Mouse (Mus musculus) MEL (cell line): ENCODE measurements around the gene Slc10a4. TPM values are rescaled to one million over a fixed set of nuclear protein-coding genes. Genes with fewer than 3 reads are reported as not detected.

ENCODE experiments used
- DNase-seq: peaks from one replicate; pipeline ENCODE4 v3.0.0; 2011; ENCODE audit warnings: low read depth, low spot score
- H3K27ac ChIP-seq: 2 replicates; pipeline ENCODE4 v1.5.1; 2012; ENCODE audit warnings: low read depth, mild to moderate bottlenecking, control low read depth, low read length, moderate library complexity; ENCODE audit not compliant: control insufficient read depth
- H3K27me3 ChIP-seq, 2 experiments: fragments of 150-350 bp in 1 of 2; sonication (generic) in 1 of 2; 2 replicates each; pipeline ENCODE4 v1.6.1; 2012; ENCODE audit warnings: low read length in 2 of 2, mild to moderate bottlenecking in 2 of 2, improper control_type of control experiment in 1 of 2, moderate library complexity in 1 of 2; ENCODE audit not compliant: insufficient read depth in 2 of 2, control insufficient read depth in 1 of 2
- H3K36me3 ChIP-seq, 2 experiments: 2 replicates each; pipeline ENCODE4 v1.6.1; 2012 to 2014; ENCODE audit warnings: low read length in 2 of 2, improper control_type of control experiment in 1 of 2, inconsistent platforms in 1 of 2, mild to moderate bottlenecking in 1 of 2; ENCODE audit not compliant: insufficient read depth in 2 of 2, control insufficient read depth in 1 of 2
- H3K4me1 ChIP-seq, 2 experiments: fragments of 150-350 bp in 1 of 2; sonication (generic) in 1 of 2; 2 replicates each; pipeline ENCODE4 v1.6.1; 2012; ENCODE audit warnings: low read length in 2 of 2, improper control_type of control experiment in 1 of 2, mild to moderate bottlenecking in 1 of 2; ENCODE audit not compliant: insufficient read depth in 2 of 2, control insufficient read depth in 1 of 2
- H3K4me3 ChIP-seq, 2 experiments: fragments of 150-350 bp in 1 of 2; sonication (generic) in 1 of 2; 2 replicates each; pipeline ENCODE4 v1.5.1; 2012; ENCODE audit warnings: low read depth in 2 of 2, low read length in 2 of 2, mild to moderate bottlenecking in 2 of 2, moderate library complexity in 2 of 2, control low read depth in 1 of 2, improper control_type of control experiment in 1 of 2; ENCODE audit not compliant: control insufficient read depth in 1 of 2, insufficient read depth in 1 of 2
- H3K79me2 ChIP-seq: 2 replicates; pipeline ENCODE4 v1.6.1; 2012; ENCODE audit warnings: mild to moderate bottlenecking, low read length, moderate library complexity; ENCODE audit not compliant: control insufficient read depth, poor library complexity, insufficient read depth
- H3K9ac ChIP-seq: 2 replicates; pipeline ENCODE4 v1.6.1; 2012; ENCODE audit warnings: low read depth, mild to moderate bottlenecking, control low read depth, low read length, moderate library complexity; ENCODE audit not compliant: control insufficient read depth, poor library complexity, severe bottlenecking
- H3K9me3 ChIP-seq: fragments of 150-350 bp; sonication (generic); replicated peaks from 2 replicates; pipeline ENCODE4 v1.6.1; 2012; ENCODE audit warnings: mild to moderate bottlenecking, low read length, improper control_type of control experiment, moderate library complexity; ENCODE audit not compliant: insufficient read depth
- BHLHE40 ChIP-seq: IDR thresholded peaks from 2 replicates; pipeline ENCODE4 v1.6.1; 2012; ENCODE audit warnings: low read depth, mild to moderate bottlenecking, inconsistent platforms, low read length, improper control_type of control experiment, borderline replicate concordance
- CHD1 ChIP-seq: IDR thresholded peaks from 2 replicates; pipeline ENCODE4 v1.6.1; 2012; ENCODE audit warnings: low read depth, mild to moderate bottlenecking, inconsistent platforms, low read length, improper control_type of control experiment
- CHD2 ChIP-seq: IDR thresholded peaks from 2 replicates; pipeline ENCODE4 v1.6.1; 2011; ENCODE audit warnings: low read length, improper control_type of control experiment
- EP300 ChIP-seq, 2 experiments: IDR thresholded peaks; 2 replicates each; pipeline ENCODE4 v1.6.1; 2011; ENCODE audit warnings: improper control_type of control experiment in 2 of 2, low read length in 2 of 2, low read depth in 1 of 2, mild to moderate bottlenecking in 1 of 2
- ETS1 ChIP-seq: IDR thresholded peaks from 2 replicates; pipeline ENCODE4 v1.6.1; 2012; ENCODE audit warnings: low read depth, mild to moderate bottlenecking, inconsistent platforms, low read length, improper control_type of control experiment, moderate library complexity
- GATA1 ChIP-seq: IDR thresholded peaks from 2 replicates; pipeline ENCODE4 v1.6.1; 2011; ENCODE audit warnings: low read depth, low read length, improper control_type of control experiment
- JUND ChIP-seq: IDR thresholded peaks from 2 replicates; pipeline ENCODE4 v1.6.1; 2011; ENCODE audit warnings: low read depth, mild to moderate bottlenecking, improper control_type of control experiment, low read length
- MAFK ChIP-seq: IDR thresholded peaks from 2 replicates; pipeline ENCODE4 v1.6.1; 2011; ENCODE audit warnings: low read depth, mild to moderate bottlenecking, low read length, improper control_type of control experiment, borderline replicate concordance
- MAX ChIP-seq: IDR thresholded peaks from 2 replicates; pipeline ENCODE4 v1.6.1; 2011; ENCODE audit warnings: low read length, improper control_type of control experiment
- MAZ ChIP-seq: IDR thresholded peaks from 2 replicates; pipeline ENCODE4 v1.6.1; 2012; ENCODE audit warnings: low read depth, mild to moderate bottlenecking, inconsistent platforms, low read length, improper control_type of control experiment
- MEF2A ChIP-seq: IDR thresholded peaks from 2 replicates; pipeline ENCODE4 v1.6.1; 2014; ENCODE audit warnings: low read depth, mild to moderate bottlenecking, inconsistent platforms, low read length, improper control_type of control experiment; ENCODE audit not compliant: poor library complexity, insufficient replicate concordance, severe bottlenecking; ENCODE audit errors: extremely low read depth
- MXI1 ChIP-seq: IDR thresholded peaks from 2 replicates; pipeline ENCODE4 v1.6.1; 2011; ENCODE audit warnings: mild to moderate bottlenecking, low read depth, low read length, improper control_type of control experiment
- NELFE ChIP-seq: IDR thresholded peaks from 2 replicates; pipeline ENCODE4 v1.6.1; 2011; ENCODE audit warnings: low read depth, low read length, improper control_type of control experiment
- NRF1 ChIP-seq: IDR thresholded peaks from 2 replicates; pipeline ENCODE4 v1.6.1; 2014; ENCODE audit warnings: low read depth, mild to moderate bottlenecking, inconsistent platforms, low read length, improper control_type of control experiment, moderate library complexity; ENCODE audit not compliant: poor library complexity, insufficient read depth, severe bottlenecking
- SIN3A ChIP-seq: IDR thresholded peaks from 2 replicates; pipeline ENCODE4 v1.6.1; 2012; ENCODE audit warnings: low read length, improper control_type of control experiment, inconsistent platforms
- SMC3 ChIP-seq: IDR thresholded peaks from 2 replicates; pipeline ENCODE4 v1.6.1; 2011; ENCODE audit warnings: low read depth, low read length, improper control_type of control experiment
- TAL1 ChIP-seq: IDR thresholded peaks from 2 replicates; pipeline ENCODE4 v1.6.1; 2012; ENCODE audit warnings: mild to moderate bottlenecking, inconsistent platforms, low read length, moderate library complexity, mixed read lengths
- UBTF ChIP-seq: IDR thresholded peaks from 2 replicates; pipeline ENCODE4 v1.6.1; 2012; ENCODE audit warnings: low read depth, mild to moderate bottlenecking, inconsistent platforms, low read length, improper control_type of control experiment, moderate library complexity, borderline replicate concordance; ENCODE audit not compliant: insufficient read depth
- USF1 ChIP-seq: IDR thresholded peaks from 2 replicates; pipeline ENCODE4 v1.6.1; 2014; ENCODE audit warnings: low read depth, mild to moderate bottlenecking, inconsistent platforms, low read length, improper control_type of control experiment, moderate library complexity
- USF2 ChIP-seq, 2 experiments: IDR thresholded peaks; 2 replicates each; pipeline ENCODE4 v1.6.1; 2011 to 2012; ENCODE audit warnings: improper control_type of control experiment in 2 of 2, low read length in 2 of 2, borderline replicate concordance in 1 of 2, inconsistent platforms in 1 of 2, low read depth in 1 of 2, mild to moderate bottlenecking in 1 of 2; ENCODE audit not compliant: insufficient read depth in 1 of 2
- ZMIZ1 ChIP-seq: IDR thresholded peaks from 2 replicates; pipeline ENCODE4 v1.6.1; 2012; ENCODE audit warnings: low read depth, mild to moderate bottlenecking, inconsistent platforms, low read length, improper control_type of control experiment, moderate library complexity
- polyA plus RNA-seq, 2 experiments: library from polyadenylated mRNA; stranded (reverse) in 1 of 2; unstranded in 1 of 2; fragments of >175 nt in 1 of 2; fragments of >200 nt in 1 of 2; gene quantifications; 2 replicates each; pipeline versions ENCODE4 v1.2.1 to v1.2.4; 2012; ENCODE audit warnings: low replicate concordance in 2 of 2, low read depth in 1 of 2; ENCODE audit not compliant: insufficient read length in 2 of 2, insufficient read depth in 1 of 2, missing spikeins in 1 of 2
- total RNA-seq: library from RNA; depleted of rRNA; stranded (reverse); fragments of 300-350 nt; gene quantifications from 2 replicates; pipeline ENCODE4 v1.2.3, GENCODE M21; 2012

Gene Slc10a4
- total and polyA plus RNA-seq, 3 experiments, result not detected

DNA sequence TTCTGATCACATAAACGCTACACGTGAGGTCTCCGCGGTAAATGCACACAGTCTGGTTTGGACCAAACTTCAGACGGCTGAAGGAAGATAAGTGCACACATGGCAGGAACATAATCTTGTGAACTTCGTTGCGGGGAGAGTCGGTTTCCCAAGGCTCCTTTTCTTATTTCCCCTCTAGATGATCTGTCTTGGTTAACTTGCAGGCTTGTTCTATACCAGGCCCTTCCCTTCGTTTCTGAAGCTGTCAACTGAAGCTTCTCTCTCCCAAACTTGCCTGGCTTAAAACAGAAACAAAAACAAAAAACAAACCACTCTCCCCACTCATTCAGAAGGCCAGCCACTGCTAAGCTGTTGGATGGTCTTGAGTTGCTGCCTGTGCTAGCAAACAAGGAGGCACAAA is 8.1 kb downstream of the Slc10a4 start:
- no peaks in the 10 kb centered on the region for H3K36me3 ChIP-seq
- no peak overlapping the region for H3K9ac ChIP-seq
- no peak for DNase-seq
- H3K27ac ChIP-seq, result no peak overlapping the region
- H3K4me1 ChIP-seq, result no peaks in the 10 kb centered on the region
- H3K9me3 ChIP-seq, result no peaks in the 10 kb centered on the region
- no peak for TF ChIP-seq SMC3
- no peak for TF ChIP-seq NELFE
- no peak for TF ChIP-seq EP300 (IDR thresholded peaks at IDR 0.05; ENCODE audit: low read depth in 1 of 2, low read length in 2 of 2)
- TF ChIP-seq MEF2A, result no peak
- TF ChIP-seq BHLHE40, result no peak
- TF ChIP-seq TAL1, result no peak
- no peak for TF ChIP-seq UBTF
- no peak overlapping the region for H3K4me3 ChIP-seq
- no peaks in the 10 kb centered on the region for H3K79me2 ChIP-seq
- H3K27me3 ChIP-seq, result no peaks in the 10 kb centered on the region

GRCm38 (mm10) chr5:73023801-73024200 is 17.1 kb downstream of the Slc10a4 start:
- no peak for DNase-seq
- Histone ChIP-seq H3K27me3 (no peaks in the 10 kb centered on the region), H3K4me3 (no peak overlapping the region), H3K9me3 (no peaks in the 10 kb centered on the region), H3K36me3 (peaks cover 2% of the 10 kb centered on the region in 2 experiments; a peak in 2 of 4 replicates), H3K9ac (no peak overlapping the region), H3K79me2 (no peaks in the 10 kb centered on the region), H3K27ac (no peak overlapping the region), H3K4me1 (no peaks in the 10 kb centered on the region; a peak in 1 of 4 replicates)
- TF ChIP-seq MAZ, result no peak
- no peak for TF ChIP-seq USF1
- no peak for TF ChIP-seq CHD1
- no peak for TF ChIP-seq NELFE
- no peak for TF ChIP-seq ETS1
- TF ChIP-seq MAX, result no peak
- no peak for TF ChIP-seq NRF1
- no peak for TF ChIP-seq USF2 (IDR thresholded peaks at IDR 0.05; ENCODE audit: borderline replicate concordance in 1 of 2, insufficient read depth in 1 of 2, low read depth in 1 of 2, low read length in 2 of 2)
- TF ChIP-seq MAFK, result no peak
- TF ChIP-seq JUND, result no peak
- no peak for TF ChIP-seq CHD2
- TF ChIP-seq ZMIZ1, result no peak
- no peak for TF ChIP-seq SIN3A
- TF ChIP-seq GATA1, result no peak
- no peak for TF ChIP-seq MXI1
